In the genomic region with DNA sequence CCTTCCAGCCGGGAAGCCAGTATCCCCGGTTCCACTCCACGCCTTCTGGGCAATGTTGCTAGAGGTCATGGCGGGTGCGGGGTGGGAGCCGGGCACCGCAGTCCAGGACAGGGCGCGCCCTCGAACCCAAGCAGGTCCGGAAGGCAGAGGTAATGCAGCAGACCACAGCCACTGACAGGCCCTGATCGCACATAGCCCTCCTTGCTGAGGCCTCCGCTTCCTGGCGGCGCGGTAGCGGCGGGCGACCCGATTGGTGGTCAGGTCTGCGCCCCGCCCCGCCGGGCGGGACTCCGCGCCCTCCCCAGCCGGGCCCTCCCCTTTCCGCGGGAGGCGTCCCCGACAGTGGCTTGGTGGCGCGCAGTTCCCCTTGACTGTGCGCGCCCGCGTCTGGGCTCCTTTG, we compare ENCODE assay signal across 8 mouse cellular contexts. TPM values are rescaled to one million over a fixed set of nuclear protein-coding genes. Genes with fewer than 3 reads are reported as not detected.
DNase-seq lines count a peak whose midpoint lies in the region; ATAC-seq and TF ChIP-seq lines count a peak whose summit lies in the region.
"Not testable (repeated sequence)": the region's sequence is repeated elsewhere in the genome, so short reads cannot be mapped to it uniquely, and the experiment has no call there.

A gene (plus strand): TSS at position 328 of the 400 bp plus-strand sequence.

- not testable (repeated sequence) for H3K27me3 ChIP-seq in forebrain, embryonic 12.5 days; heart, embryonic 13.5 days (replicated peaks); kidney, embryonic 14.5 days (ENCODE audit: control insufficient read depth, insufficient read depth, low read length); midbrain, embryonic 10.5 days (ENCODE audit: low read depth, poor library complexity, severe bottlenecking)

- peak within 1 kb of the TSS; percentile 14 for H3K4me3 ChIP-seq in bone marrow, adult 2 months (replicated peaks; ENCODE audit: control insufficient read depth, low read depth, low read length)
- peak within 1 kb of the TSS; percentile 59 for H3K4me3 ChIP-seq in forebrain, embryonic 12.5 days (replicated peaks)
- peak within 1 kb of the TSS; percentile 61 for H3K4me3 ChIP-seq in heart, embryonic 13.5 days
- peak within 1 kb of the TSS; percentile 42 for H3K4me3 ChIP-seq in kidney, embryonic 14.5 days (ENCODE audit: low read length)
- H3K4me3 ChIP-seq in midbrain, embryonic 10.5 days = peak within 1 kb of the TSS; percentile 65

- H3K4me2 ChIP-seq in forebrain, embryonic 12.5 days = peak within 1 kb of the TSS; percentile 45
- peak within 1 kb of the TSS; percentile 64 for H3K4me2 ChIP-seq in heart, embryonic 13.5 days
- peak within 1 kb of the TSS; percentile 27; the same call in 1 of the 2 replicates for H3K4me2 ChIP-seq in kidney, embryonic 14.5 days (replicated peaks; ENCODE audit: low read depth, low read length)

- not testable (repeated sequence) for H3K9me3 ChIP-seq in forebrain, embryonic 12.5 days; heart, embryonic 13.5 days; kidney, embryonic 14.5 days (ENCODE audit: control insufficient read depth, low read length); midbrain, embryonic 10.5 days (replicated peaks)

- H3K27ac ChIP-seq in bone marrow, adult 2 months (ENCODE audit: control insufficient read depth, insufficient read depth, low read depth, low read length, poor library complexity); heart, embryonic 13.5 days (replicated peaks); kidney, embryonic 14.5 days (ENCODE audit: low read depth, low read length): not testable (repeated sequence)
- H3K27ac ChIP-seq in forebrain, embryonic 12.5 days = peak within 1 kb of the TSS; percentile 56; the same call in 1 of the 2 replicates
- peak within 1 kb of the TSS; percentile 87 for H3K27ac ChIP-seq in midbrain, embryonic 10.5 days (replicated peaks)

- TF ChIP-seq POLR2A in bone marrow, adult 2 months (IDR thresholded peaks at IDR 0.05; ENCODE audit: borderline replicate concordance, control insufficient read depth, low read depth, low read length) = not testable (repeated sequence)

- H3K36me3 ChIP-seq in forebrain, embryonic 12.5 days (replicated peaks); heart, embryonic 13.5 days; kidney, embryonic 14.5 days (ENCODE audit: control insufficient read depth, insufficient read depth, low read length); midbrain, embryonic 10.5 days: not testable (repeated sequence)

- H3K9ac ChIP-seq in forebrain, embryonic 12.5 days = peak within 1 kb of the TSS; percentile 66
- H3K9ac ChIP-seq in heart, embryonic 13.5 days = peak within 1 kb of the TSS; percentile 81
- peak within 1 kb of the TSS; percentile 53; the same call in 1 of the 2 replicates for H3K9ac ChIP-seq in kidney, embryonic 14.5 days (ENCODE audit: low read depth, low read length)

- not testable (repeated sequence) for TF ChIP-seq CTCF in bone marrow, adult 2 months (IDR thresholded peaks at IDR 0.05; ENCODE audit: control insufficient read depth, insufficient read depth, low read length)

- H3K4me1 ChIP-seq in bone marrow, adult 2 months (ENCODE audit: control insufficient read depth, insufficient read depth, low read length); forebrain, embryonic 12.5 days; heart, embryonic 13.5 days; kidney, embryonic 14.5 days (ENCODE audit: control insufficient read depth, insufficient read depth, low read length); midbrain, embryonic 10.5 days: not testable (repeated sequence)

- WGBS in bone marrow, adult 2 months = under 1% methylated on average over 23 of the region's 38 CpGs
- WGBS in forebrain, embryonic 12.5 days = 2% methylated on average over 11 of the region's 38 CpGs
- WGBS in heart, embryonic 13.5 days = under 1% methylated on average over 29 of the region's 38 CpGs
- under 1% methylated on average over 18 of the region's 38 CpGs for WGBS in kidney, embryonic 14.5 days
- WGBS in midbrain, embryonic 10.5 days = under 1% methylated on average over 26 of the region's 38 CpGs

- ATAC-seq in forebrain, embryonic 12.5 days (ENCODE audit: low FRiP score); heart, embryonic 13.5 days (ENCODE audit: extremely low read depth, insufficient number of reproducible peaks, low FRiP score, low TSS enrichment); kidney, embryonic 14.5 days (ENCODE audit: low FRiP score, low TSS enrichment): not testable (repeated sequence)

- intact Hi-C loops in left cerebral cortex, postnatal 4 days (cut with DNase I) = not testable (repeated sequence)

- peak; percentile 44 for DNase-seq in left cerebral cortex, postnatal 4 days
- DNase-seq in midbrain, embryonic 10.5 days (ENCODE audit: low spot score) = peak; percentile 12
- peak; percentile 45 to 47 for DNase-seq in right cerebral cortex, postnatal 36 days (ENCODE audit: low spot score in 2 of 2)
- peak; percentile 13 for DNase-seq in urinary bladder, postnatal 25 days (ENCODE audit: low spot score)

RNA-seq across cellular contexts. Expression of the gene that starts here (rescaled TPM):
- 3.3 and 6.6 TPM in 2 replicates for polyA plus RNA-seq in bone marrow, adult 2 months (2011; ENCODE audit: insufficient read depth, insufficient read length, low replicate concordance, missing spikeins)
- 18.6 TPM in 2 replicates for polyA plus RNA-seq in forebrain, embryonic 12.5 days (2016; fragmentation: Nextera tagmentation; extraction: Ambion mirVana)
- polyA plus RNA-seq in heart, embryonic 13.5 days (2015; fragmentation: Nextera tagmentation; extraction: Ambion mirVana) = 5.8 and 6.2 TPM in 2 replicates
- 10.2 and 15.0 TPM in 2 replicates for polyA plus RNA-seq in kidney, embryonic 14.5 days (2014; fragmentation: Nextera tagmentation; extraction: Ambion mirVana)
- total RNA-seq in left cerebral cortex, postnatal 4 days (2021) = 10 to 100 TPM; 39.4 to 40.6 TPM
- 11.6 and 14.6 TPM in 2 replicates for polyA plus RNA-seq in midbrain, embryonic 10.5 days (2016; fragmentation: Nextera tagmentation; extraction: Ambion mirVana)

Comparison
In these comparisons a context has a peak if more than half of its experiments do, and no peak if none do; other contexts are left out.
1. H3K4me3 ChIP-seq: peak in every context shown above with its lines; median percentile 65 in midbrain, embryonic 10.5 days; 61 in heart, embryonic 13.5 days; 59 in forebrain, embryonic 12.5 days; 42 in kidney, embryonic 14.5 days; 14 in bone marrow, adult 2 months.